Mouse (Mus musculus): ENCODE results near the gene Snx9.

Snx9 gene

GRCm38 (mm10) chr17:5841128-5841942 is at the start of gene Snx9:
Snx9 (plus strand) TSS chr17:5841329.
- peak in 1 of 2 experiments; percentile 16 for DNase-seq (ENCODE audit: low read depth in 1 of 2, low spot score in 2 of 2)

- no peak for DNase-seq (ENCODE audit: low read depth in 1 of 2, low spot score in 2 of 2)
These were observed 48.9 kb upstream of the Snx9 start for GRCm38 (mm10) chr17:5792164-5792791.

- no peak for DNase-seq (ENCODE audit: low read depth in 1 of 2, low spot score in 2 of 2)
These were observed 47.5 kb upstream of the Snx9 start for GRCm38 (mm10) chr17:5793593-5793992.

GRCm38 (mm10) chr17:5794276-5794675 is 46.9 kb upstream of the Snx9 start:
- DNase-seq (ENCODE audit: low read depth in 1 of 2, low spot score in 2 of 2) = no peak

GRCm38 (mm10) chr17:5795369-5795768 is 45.8 kb upstream of the Snx9 start:
- DNase-seq (ENCODE audit: low read depth in 1 of 2, low spot score in 2 of 2) = no peak

GRCm38 (mm10) chr17:5795878-5796277 is 45.3 kb upstream of the Snx9 start:
- no peak for DNase-seq (ENCODE audit: low read depth in 1 of 2, low spot score in 2 of 2)

- DNase-seq (ENCODE audit: low read depth in 1 of 2, low spot score in 2 of 2) = no peak
These were observed 43.9 kb upstream of the Snx9 start for GRCm38 (mm10) chr17:5797124-5797760.

- peak in 1 of 2 experiments; percentile 52 for DNase-seq (ENCODE audit: low read depth in 1 of 2, low spot score in 2 of 2)
These were observed 42.8 kb upstream of the Snx9 start for GRCm38 (mm10) chr17:5798221-5798801.

- no peak for DNase-seq (ENCODE audit: low read depth in 1 of 2, low spot score in 2 of 2)
These were observed 42.2 kb upstream of the Snx9 start for GRCm38 (mm10) chr17:5798900-5799299.

GRCm38 (mm10) chr17:5799396-5800021 is 41.6 kb upstream of the Snx9 start:
- no peak for DNase-seq (ENCODE audit: low read depth in 1 of 2, low spot score in 2 of 2)

GRCm38 (mm10) chr17:5800254-5800653 is 40.9 kb upstream of the Snx9 start:
- no peak for DNase-seq (ENCODE audit: low read depth in 1 of 2, low spot score in 2 of 2)

- DNase-seq (ENCODE audit: low read depth in 1 of 2, low spot score in 2 of 2) = no peak
These were observed 40.1 kb upstream of the Snx9 start for GRCm38 (mm10) chr17:5800824-5801560.

- no peak for DNase-seq (ENCODE audit: low read depth in 1 of 2, low spot score in 2 of 2)
These were observed 39.1 kb upstream of the Snx9 start for GRCm38 (mm10) chr17:5801761-5802655.

GRCm38 (mm10) chr17:5802656-5802955 is 38.5 kb upstream of the Snx9 start:
- no peak for DNase-seq (ENCODE audit: low read depth in 1 of 2, low spot score in 2 of 2)

- DNase-seq (ENCODE audit: low read depth in 1 of 2, low spot score in 2 of 2) = no peak
These were observed 37.7 kb upstream of the Snx9 start for GRCm38 (mm10) chr17:5803229-5804012.

- no peak for DNase-seq (ENCODE audit: low read depth in 1 of 2, low spot score in 2 of 2)
These were observed 36.6 kb upstream of the Snx9 start for GRCm38 (mm10) chr17:5804370-5805150.

GRCm38 (mm10) chr17:5805151-5805834 is 35.8 kb upstream of the Snx9 start:
- no peak for DNase-seq (ENCODE audit: low read depth in 1 of 2, low spot score in 2 of 2)

- DNase-seq (ENCODE audit: low read depth in 1 of 2, low spot score in 2 of 2) = no peak
These were observed 35.2 kb upstream of the Snx9 start for GRCm38 (mm10) chr17:5805935-5806334.
